Mouse (Mus musculus) small intestine, adult 2 months (tissue): ENCODE results near the gene Phyh.

ENCODE experiments used
- CTCF ChIP-seq: fragments of 200-500 bp; IDR thresholded peaks from 2 replicates; pipeline ENCODE4 v1.5.1; 2012; ENCODE audit warnings: low read depth, mild to moderate bottlenecking, control low read depth, inconsistent platforms, low read length, moderate library complexity, mixed read lengths; ENCODE audit not compliant: insufficient replicate concordance, insufficient read length; ENCODE audit errors: extremely low read depth
- POLR2A ChIP-seq: fragments of 200-500 bp; IDR thresholded peaks from 2 replicates; pipeline ENCODE4 v1.6.1; 2012; ENCODE audit warnings: low read depth, mild to moderate bottlenecking, control low read depth, inconsistent platforms, low read length, moderate library complexity

- TF ChIP-seq POLR2A (no peak), CTCF (no peak)
These were observed 4.9 kb upstream of the Phyh start for GRCm38 (mm10) chr2:4913949-4914348.
